Mouse (Mus musculus) lung, postnatal 0 days (tissue): ENCODE measurements around the gene Prrc2a. TPM values are rescaled to one million over a fixed set of nuclear protein-coding genes. Genes with fewer than 3 reads are reported as not detected.
A peak's percentile ranks its signal among the peaks of the same experiment; 100 is the strongest.

ENCODE experiments used
- ATAC-seq: fragments of 200-750 bp; cut with Nextera tagmentation; 2 replicates; pipeline ENCODE4 v1.8.0; 2017; ENCODE audit warnings: moderate library complexity
- DNase-seq: peaks from one replicate; pipeline ENCODE4 v3.0.0-alpha.2; 2016; ENCODE audit warnings: low spot score
- H3K27ac ChIP-seq: fragments of 300-500 bp; sonication (generic); 2 replicates; pipeline ENCODE4 v1.5.1; 2014; ENCODE audit warnings: antibody characterized with exemption, mild to moderate bottlenecking, low read length, mixed read lengths
- H3K27me3 ChIP-seq: fragments of 300-500 bp; sonication (generic); replicated peaks from 2 replicates; pipeline ENCODE4 v1.6.1; 2014; ENCODE audit warnings: low read length, mixed read lengths; ENCODE audit not compliant: insufficient read depth
- H3K36me3 ChIP-seq: fragments of 300-500 bp; sonication (generic); 2 replicates; pipeline ENCODE4 v1.6.1; 2014; ENCODE audit warnings: low read length, mixed read lengths; ENCODE audit not compliant: insufficient read depth
- H3K4me1 ChIP-seq: fragments of 300-500 bp; sonication (generic); 2 replicates; pipeline ENCODE4 v1.6.1; 2014; ENCODE audit warnings: antibody characterized with exemption, low read depth, low read length, mixed read lengths; ENCODE audit not compliant: insufficient read depth
- H3K4me2 ChIP-seq: fragments of 300-500 bp; sonication (generic); replicated peaks from 2 replicates; pipeline ENCODE4 v1.6.1; 2014; ENCODE audit warnings: low read depth, mild to moderate bottlenecking, low read length, moderate library complexity, mixed read lengths
- H3K4me3 ChIP-seq: fragments of 300-500 bp; sonication (generic); 2 replicates; pipeline ENCODE4 v1.5.1; 2014; ENCODE audit warnings: low read depth, low read length
- H3K9ac ChIP-seq: fragments of 300-500 bp; sonication (generic); replicated peaks from 2 replicates; pipeline ENCODE4 v1.6.1; 2014; ENCODE audit warnings: low read depth, mild to moderate bottlenecking
- H3K9me3 ChIP-seq: fragments of 300-500 bp; sonication (generic); 2 replicates; pipeline ENCODE4 v1.6.1; 2016; ENCODE audit warnings: low read length, mixed read lengths
- CTCF ChIP-seq: IDR thresholded peaks from 2 replicates; pipeline ENCODE4 v1.5.1; 2016; ENCODE audit warnings: antibody characterized with exemption, mild to moderate bottlenecking
- EP300 ChIP-seq: IDR thresholded peaks from 2 replicates; pipeline ENCODE4 v1.6.1; 2016; ENCODE audit warnings: antibody characterized with exemption, mild to moderate bottlenecking, control low read depth
- WGBS: fragments of 180-500 bp; shearing (Covaris S2); extraction: QIAGEN DNeasy Blood & Tissue Kit; methylation state at CpG from one replicate; pipeline ENCODE4 v1.1.7; 2014; 5-methylcytosine and 5-hydroxymethylcytosine counted together
- polyA plus RNA-seq: library from polyadenylated mRNA; unstranded; fragments of >200 nt; fragmentation: Nextera tagmentation; extraction: Ambion mirVana; gene quantifications from 2 replicates; pipeline ENCODE4 v1.2.1, GENCODE M21; 2015

Prrc2a gene
- polyA plus RNA-seq, 1 experiment from 2014 or later = 74.1 TPM

DNA sequence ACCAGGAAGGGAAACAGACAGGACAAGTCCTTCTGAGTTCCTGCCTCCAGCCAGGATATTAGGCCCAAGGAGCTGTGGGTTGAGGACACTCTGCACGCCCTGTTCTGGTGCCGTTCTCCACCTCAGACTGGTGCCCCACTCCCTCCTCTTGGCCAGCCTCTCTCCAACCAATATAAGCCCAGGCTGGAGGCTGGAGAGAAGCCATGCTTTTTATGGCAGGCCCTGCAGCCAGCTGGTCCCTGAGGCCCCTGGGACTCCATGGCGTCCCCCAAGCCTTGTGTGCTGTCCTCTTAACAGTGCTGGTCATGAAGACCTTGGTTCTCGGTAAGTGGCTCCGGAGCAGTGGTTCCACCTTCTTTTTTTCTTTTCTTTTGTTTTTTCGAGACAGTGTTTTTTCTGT, 56.6 kb downstream of the Prrc2a start, which contains the start of gene Ly6g5c:
Gene Ly6g5c (plus strand): TSS at position 183 of the 400 bp plus-strand sequence.
- WGBS = 78% methylated on average over 6 of the region's 6 CpGs
- H3K9me3 ChIP-seq = no peaks in the 10 kb centered on the region
- no peaks in the 10 kb centered on the region for H3K27me3 ChIP-seq
- no peak for ATAC-seq
- no peaks in the 10 kb centered on the region for H3K4me1 ChIP-seq
- H3K4me3 ChIP-seq = no peak within 1 kb of the TSS
- no peak within 1 kb of the TSS for H3K4me2 ChIP-seq
- no peak for DNase-seq
- H3K36me3 ChIP-seq = 0 out of 2 replicates have a peak, but pooled peaks cover 5% of the 10 kb centered on the region
- TF ChIP-seq CTCF (no peak), EP300 (no peak)
- H3K27ac ChIP-seq = no peak within 1 kb of the TSS
- H3K9ac ChIP-seq = no peak within 1 kb of the TSS

DNA sequence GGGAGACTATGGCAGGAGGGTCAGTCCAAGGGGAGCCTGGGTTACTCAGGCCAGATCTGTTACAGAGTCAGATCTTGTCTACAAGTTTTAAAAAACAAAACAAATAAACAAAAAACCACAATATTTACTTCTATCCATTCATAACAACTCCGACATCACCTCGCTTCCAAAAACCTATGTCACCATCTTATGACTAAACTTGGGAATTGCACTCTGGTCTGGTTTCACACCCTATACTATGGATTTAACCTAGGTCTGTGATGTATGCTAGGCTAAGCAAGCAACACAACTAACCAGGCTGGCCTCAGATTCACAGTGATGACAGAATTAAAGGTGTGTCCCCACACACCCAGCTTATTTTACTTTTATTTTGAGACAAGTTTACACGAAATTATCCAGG, 58.2 kb downstream of the Prrc2a start:
- no peak for ATAC-seq
- no peaks in the 10 kb centered on the region for H3K4me1 ChIP-seq
- WGBS = 55% methylated on average over 3 of the region's 3 CpGs
- H3K27me3 ChIP-seq = no peaks in the 10 kb centered on the region
- peaks cover 17% of the 10 kb centered on the region; the same call in 1 of the 2 replicates for H3K36me3 ChIP-seq
- no peak overlapping the region for H3K27ac ChIP-seq
- H3K4me2 ChIP-seq = no peak overlapping the region
- H3K4me3 ChIP-seq = no peak overlapping the region
- H3K9me3 ChIP-seq = no peaks in the 10 kb centered on the region
- H3K9ac ChIP-seq = no peak overlapping the region
- TF ChIP-seq EP300 = no peak
- TF ChIP-seq CTCF = peak; percentile 26; the same call in 1 of the 2 replicates
- DNase-seq = no peak

DNA sequence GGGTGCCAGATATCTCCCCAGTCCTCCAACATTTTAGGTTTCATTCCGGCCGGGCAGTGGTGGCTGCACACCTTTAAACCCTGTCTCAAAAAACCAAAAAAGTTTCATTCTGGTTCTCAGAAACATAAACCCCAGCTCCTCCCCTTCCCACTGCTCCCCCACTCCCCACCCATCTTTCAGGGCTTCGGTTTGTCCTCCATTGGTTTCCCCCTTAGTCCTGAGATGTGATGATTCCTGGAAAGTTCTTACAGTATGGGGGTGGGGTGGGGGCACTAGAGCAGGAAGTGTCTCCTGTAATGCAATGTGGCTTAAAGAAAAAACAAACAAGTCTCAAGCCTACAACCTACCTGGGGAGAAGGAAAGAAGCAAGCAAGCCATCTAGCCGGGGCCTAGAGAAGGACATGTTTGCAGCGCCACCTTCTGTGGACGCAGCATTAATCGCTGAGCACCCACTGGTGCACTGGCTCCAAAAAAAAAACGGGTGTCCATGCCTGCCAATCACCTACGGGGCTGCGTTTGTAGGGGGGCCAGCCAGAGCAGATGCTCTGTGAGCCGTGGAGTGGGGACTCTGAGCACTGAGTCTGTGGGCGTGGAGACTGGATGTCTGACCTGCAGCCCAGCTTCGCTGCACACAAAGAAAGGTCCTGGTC, 58.8 kb downstream of the Prrc2a start:
- Histone ChIP-seq H3K36me3 (peaks cover 22% of the 10 kb centered on the region; the same call in 1 of the 2 replicates), H3K9me3 (no peaks in the 10 kb centered on the region), H3K4me1 (no peaks in the 10 kb centered on the region), H3K9ac (no peak overlapping the region; the same call in 1 of the 2 replicates), H3K27ac (no peak overlapping the region), H3K27me3 (no peaks in the 10 kb centered on the region), H3K4me3 (no peak overlapping the region), H3K4me2 (no peak overlapping the region)
- DNase-seq (peak; percentile 66), ATAC-seq (no peak)
- TF ChIP-seq EP300 (no peak), CTCF (peak; percentile 73)
- WGBS = 22% methylated on average over 13 of the region's 13 CpGs

DNA sequence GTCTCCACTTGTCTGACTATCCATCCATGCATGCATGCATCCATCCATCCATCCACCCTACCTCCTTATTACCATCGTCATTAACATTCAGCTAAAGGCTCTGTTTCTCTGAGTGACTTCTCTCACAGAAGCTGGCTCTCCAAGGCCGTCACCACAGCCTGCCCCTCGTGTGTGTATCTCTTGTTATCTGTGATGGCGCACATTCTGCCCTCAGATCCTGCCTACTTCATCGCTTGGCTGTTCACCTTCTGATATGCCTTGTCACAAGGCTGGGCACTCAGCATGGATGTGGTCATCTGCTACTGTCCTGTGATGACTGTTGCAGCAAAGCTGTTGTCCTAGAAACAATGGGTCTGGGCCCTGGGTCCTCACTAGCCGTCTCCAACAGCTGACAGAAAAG, 59.9 kb downstream of the Prrc2a start:
- Histone ChIP-seq H3K36me3 (peaks cover 22% of the 10 kb centered on the region; the same call in 1 of the 2 replicates), H3K9me3 (no peaks in the 10 kb centered on the region), H3K4me3 (no peak overlapping the region), H3K4me2 (no peak overlapping the region), H3K4me1 (no peaks in the 10 kb centered on the region), H3K27ac (no peak overlapping the region), H3K9ac (no peak overlapping the region), H3K27me3 (no peaks in the 10 kb centered on the region)
- TF ChIP-seq EP300 (no peak), CTCF (no peak)
- DNase-seq = no peak
- ATAC-seq = no peak
- 67% methylated on average over 6 of the region's 6 CpGs for WGBS

DNA sequence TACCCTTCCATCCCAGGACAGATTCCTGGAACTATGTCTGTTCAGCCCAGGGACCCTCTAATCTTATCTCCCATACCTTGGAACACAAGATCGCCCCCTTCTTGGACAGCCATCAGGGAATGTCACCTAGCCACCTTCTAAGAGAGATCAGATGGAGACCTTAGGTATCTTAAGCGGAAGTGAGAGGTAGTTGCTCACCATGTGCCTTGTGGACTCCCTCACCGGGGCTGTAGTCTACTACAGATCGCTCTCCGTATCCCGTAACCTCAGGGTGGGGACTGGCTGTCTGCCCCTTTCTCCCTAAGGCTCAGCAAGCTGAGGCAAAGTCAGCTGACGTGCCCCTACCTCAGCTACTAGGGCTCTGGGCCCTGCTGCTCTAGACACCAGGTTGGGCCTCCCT, 60.6 kb downstream of the Prrc2a start:
- Histone ChIP-seq H3K27ac (no peak overlapping the region), H3K4me1 (no peaks in the 10 kb centered on the region), H3K4me2 (no peak overlapping the region), H3K9me3 (no peaks in the 10 kb centered on the region), H3K27me3 (no peaks in the 10 kb centered on the region), H3K4me3 (no peak overlapping the region), H3K9ac (no peak overlapping the region), H3K36me3 (peaks cover 22% of the 10 kb centered on the region; the same call in 1 of the 2 replicates)
- WGBS = 90% methylated on average over 7 of the region's 7 CpGs
- DNase-seq = no peak
- ATAC-seq = no peak
- TF ChIP-seq EP300 (no peak), CTCF (no peak)

DNA sequence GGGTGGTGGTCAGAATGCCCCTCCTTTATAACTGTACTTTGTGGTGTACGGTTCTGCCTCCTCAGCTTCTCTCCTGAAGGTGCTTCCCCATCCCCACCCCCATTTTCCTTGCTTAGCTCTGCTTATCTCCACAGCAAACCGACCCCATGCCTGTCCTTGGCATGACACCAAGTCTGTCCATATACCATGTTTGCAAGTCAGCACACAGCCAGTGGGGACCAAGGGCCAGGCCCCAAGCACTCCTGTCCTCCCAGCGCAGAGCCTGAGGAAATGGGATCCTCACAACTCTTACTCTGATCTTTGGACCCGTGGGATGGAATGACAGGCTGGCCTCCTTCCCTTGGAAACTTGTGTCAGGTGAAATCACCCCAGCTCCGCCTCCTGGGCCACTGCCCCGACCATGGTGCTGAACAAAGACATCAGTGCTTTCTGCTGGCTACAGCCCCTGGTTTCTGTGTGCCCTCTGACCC, 61.4 kb downstream of the Prrc2a start:
- WGBS = 58% methylated on average over 6 of the region's 6 CpGs
- no peak for TF ChIP-seq EP300
- no peak for TF ChIP-seq CTCF
- Histone ChIP-seq H3K27me3 (no peaks in the 10 kb centered on the region), H3K4me3 (no peak overlapping the region), H3K27ac (no peak overlapping the region), H3K36me3 (peaks cover 27% of the 10 kb centered on the region; the same call in 1 of the 2 replicates), H3K4me2 (no peak overlapping the region), H3K9me3 (no peaks in the 10 kb centered on the region), H3K4me1 (no peaks in the 10 kb centered on the region), H3K9ac (no peak overlapping the region)
- DNase-seq (no peak), ATAC-seq (no peak)
